ENCODE assay signal across 8 mouse cellular contexts in the genomic region with DNA sequence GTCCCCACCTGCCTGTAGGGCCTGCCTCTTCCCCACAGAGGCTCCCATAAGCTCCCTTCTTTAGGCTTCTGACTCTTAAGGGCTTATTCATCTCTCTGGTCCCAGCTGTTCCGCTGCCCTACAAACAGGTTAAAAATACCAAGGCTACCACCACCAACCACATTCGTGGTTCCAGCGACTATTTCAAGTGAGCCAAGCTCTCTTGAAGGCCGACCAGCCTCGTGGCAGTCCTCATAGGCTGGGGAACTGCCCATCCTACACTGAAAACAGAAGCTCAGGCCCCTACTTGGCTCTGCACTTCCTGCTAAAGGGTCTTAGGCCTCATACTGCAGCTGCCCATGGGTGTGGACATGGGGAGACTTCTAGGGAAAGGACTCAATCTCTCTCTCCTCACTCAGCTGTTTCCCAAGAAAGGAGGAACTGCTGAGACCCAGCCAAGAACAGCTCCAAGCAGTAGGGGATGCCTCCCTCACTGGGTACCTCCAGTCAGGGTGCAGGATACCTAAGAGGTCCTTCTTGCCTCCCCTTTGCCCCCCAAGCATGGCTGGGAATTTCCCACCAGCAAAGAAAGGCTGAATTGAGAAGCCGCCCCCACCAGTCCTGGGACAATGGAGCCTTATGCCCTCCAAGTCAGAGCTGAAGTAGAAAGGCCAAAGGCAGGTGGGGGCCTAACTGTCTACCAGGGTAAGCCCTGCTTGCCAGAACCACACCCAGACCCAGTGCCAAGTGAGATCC. TPM values are rescaled to one million over a fixed set of nuclear protein-coding genes. Genes with fewer than 3 reads are reported as not detected.
DNase-seq lines count a peak whose midpoint lies in the region; ATAC-seq and TF ChIP-seq lines count a peak whose summit lies in the region.

No protein-coding gene starts in this region.

- H3K4me3 ChIP-seq in thymus, adult 2 months (ENCODE audit: control insufficient read depth, insufficient read depth, low read length), result peak overlapping the region; percentile 40; the same call in 1 of the 2 replicates
- no peak overlapping the region for H3K4me3 ChIP-seq in limb, embryonic 15.5 days
- H3K4me3 ChIP-seq in stomach, embryonic 16.5 days (replicated peaks; ENCODE audit: low read length), result no peak overlapping the region; the same call in 1 of the 2 replicates

- no peaks in the 10 kb centered on the region for H3K27me3 ChIP-seq in thymus, adult 2 months (ENCODE audit: control insufficient read depth, insufficient read depth, low read length)
- H3K27me3 ChIP-seq in limb, embryonic 15.5 days, result no peaks in the 10 kb centered on the region
- no peaks in the 10 kb centered on the region for H3K27me3 ChIP-seq in stomach, embryonic 16.5 days (ENCODE audit: control insufficient read depth, insufficient read depth, low read length)

- peak overlapping the region; percentile 60 for H3K4me2 ChIP-seq in limb, embryonic 15.5 days
- peak overlapping the region; percentile 91 for H3K4me2 ChIP-seq in stomach, embryonic 16.5 days (ENCODE audit: low read depth, low read length)

- DNase-seq in thymus, adult 2 months, result no peak
- no peak for DNase-seq in thymus, postnatal 25 days
- peak; percentile 65 to 73 for DNase-seq in heart, adult 9 months (ENCODE audit: low spot score in 2 of 2)
- DNase-seq in cerebellum, adult 9-10 months, result no peak
- no peak for DNase-seq in kidney, postnatal 25 days
- DNase-seq in embryo, embryonic 9.5 days (ENCODE audit: extremely low spot score), result no peak

- H3K27ac ChIP-seq in thymus, adult 2 months (ENCODE audit: control insufficient read depth, insufficient read depth, low read length), result 0 out of 2 replicates have a peak overlapping the region, but pooled peaks have one; percentile 3
- H3K27ac ChIP-seq in limb, embryonic 15.5 days, result peak overlapping the region; percentile 94
- peak overlapping the region; percentile 94 for H3K27ac ChIP-seq in stomach, embryonic 16.5 days (ENCODE audit: low read length)

- peaks cover 19% of the 10 kb centered on the region for H3K4me1 ChIP-seq in thymus, adult 2 months (replicated peaks; ENCODE audit: control insufficient read depth, insufficient read depth, low read length)
- H3K4me1 ChIP-seq in limb, embryonic 15.5 days, result peaks cover 66% of the 10 kb centered on the region
- H3K4me1 ChIP-seq in stomach, embryonic 16.5 days (ENCODE audit: control insufficient read depth, insufficient read depth, low read length), result peaks cover 41% of the 10 kb centered on the region

- no peaks in the 10 kb centered on the region for H3K9me3 ChIP-seq in limb, embryonic 15.5 days
- no peaks in the 10 kb centered on the region for H3K9me3 ChIP-seq in stomach, embryonic 16.5 days (replicated peaks; ENCODE audit: control insufficient read depth, low read length)

- peaks cover 29% of the 10 kb centered on the region for H3K36me3 ChIP-seq in thymus, adult 2 months (ENCODE audit: control insufficient read depth, insufficient read depth, low read length)
- peaks cover 32% of the 10 kb centered on the region for H3K36me3 ChIP-seq in limb, embryonic 15.5 days
- H3K36me3 ChIP-seq in stomach, embryonic 16.5 days (ENCODE audit: control insufficient read depth, insufficient read depth, low read length), result peaks cover 19% of the 10 kb centered on the region

- ATAC-seq in limb, embryonic 15.5 days (ENCODE audit: insufficient number of reproducible peaks, low FRiP score, low TSS enrichment, low read depth), result no peak
- ATAC-seq in stomach, embryonic 16.5 days (ENCODE audit: insufficient read depth, low FRiP score), result no peak

- 39% methylated on average over 6 of the region's 6 CpGs for WGBS in thymus, adult 2 months
- 60% methylated on average over 6 of the region's 6 CpGs for WGBS in limb, embryonic 15.5 days
- WGBS in stomach, embryonic 16.5 days, result 68% methylated on average over 6 of the region's 6 CpGs

- no peak for TF ChIP-seq CTCF in thymus, adult 2 months (IDR thresholded peaks at IDR 0.05; ENCODE audit: borderline replicate concordance, control insufficient read depth, extremely low read depth, insufficient read depth, low read length, poor library complexity)

- H3K9ac ChIP-seq in limb, embryonic 15.5 days, result 0 out of 2 replicates have a peak overlapping the region, but pooled peaks have one; percentile 24
- H3K9ac ChIP-seq in stomach, embryonic 16.5 days (ENCODE audit: low read length), result peak overlapping the region; percentile 85

- no peak for TF ChIP-seq POLR2A in thymus, adult 2 months (IDR thresholded peaks at IDR 0.05; ENCODE audit: control insufficient read depth, extremely low read depth, insufficient read depth, low read length, poor library complexity)

RNA-seq across cellular contexts. Expression of gene Sema3b, which starts 2.6 kb away (rescaled TPM):
- 4.3 and 4.9 TPM in 2 replicates for polyA plus RNA-seq in thymus, adult 2 months (2012; rRNA removed)
- 13.6 and 23.6 TPM in 2 replicates for polyA plus RNA-seq in limb, embryonic 15.5 days (2015; fragmentation: Nextera tagmentation; extraction: Ambion mirVana)
- 14.9 and 16.3 TPM in 2 replicates for polyA plus RNA-seq in stomach, embryonic 16.5 days (2015; fragmentation: Nextera tagmentation; extraction: Ambion mirVana)

RNA-seq across cellular contexts. Expression of gene Gnai2, which starts 23.5 kb away (rescaled TPM):
- polyA plus RNA-seq in thymus, adult 2 months (2012; rRNA removed), result 1,154 and 1,267 TPM in 2 replicates
- 385 and 394 TPM in 2 replicates for polyA plus RNA-seq in limb, embryonic 15.5 days (2015; fragmentation: Nextera tagmentation; extraction: Ambion mirVana)
- polyA plus RNA-seq in stomach, embryonic 16.5 days (2015; fragmentation: Nextera tagmentation; extraction: Ambion mirVana), result 308 and 311 TPM in 2 replicates

RNA-seq across cellular contexts. Expression of gene Ifrd2, which starts 24.2 kb away (rescaled TPM):
- 65.1 and 67.4 TPM in 2 replicates for polyA plus RNA-seq in thymus, adult 2 months (2012; rRNA removed)
- 45.9 and 58.8 TPM in 2 replicates for polyA plus RNA-seq in limb, embryonic 15.5 days (2015; fragmentation: Nextera tagmentation; extraction: Ambion mirVana)
- 62.0 and 77.7 TPM in 2 replicates for polyA plus RNA-seq in stomach, embryonic 16.5 days (2015; fragmentation: Nextera tagmentation; extraction: Ambion mirVana)

RNA-seq across cellular contexts. Expression of gene Hyal3, which starts 31.0 kb away (rescaled TPM):
- polyA plus RNA-seq in thymus, adult 2 months (2012; rRNA removed), result 2.4 TPM in 2 replicates
- polyA plus RNA-seq in limb, embryonic 15.5 days (2015; fragmentation: Nextera tagmentation; extraction: Ambion mirVana), result 1.6 and 1.8 TPM in 2 replicates
- 1.4 and 1.9 TPM in 2 replicates for polyA plus RNA-seq in stomach, embryonic 16.5 days (2015; fragmentation: Nextera tagmentation; extraction: Ambion mirVana)

RNA-seq across cellular contexts. Expression of gene Naa80, which starts 32.9 kb away (rescaled TPM):
- 102 and 103 TPM in 2 replicates for polyA plus RNA-seq in thymus, adult 2 months (2012; rRNA removed)
- polyA plus RNA-seq in limb, embryonic 15.5 days (2015; fragmentation: Nextera tagmentation; extraction: Ambion mirVana), result 17.6 and 21.4 TPM in 2 replicates
- 17.4 and 20.4 TPM in 2 replicates for polyA plus RNA-seq in stomach, embryonic 16.5 days (2015; fragmentation: Nextera tagmentation; extraction: Ambion mirVana)

Comparison
In these comparisons a context has a peak if more than half of its experiments do, and no peak if none do; other contexts are left out.
1. DNase-seq: peak in heart, adult 9 months (2 of 2); none in thymus, adult 2 months (single experiment), thymus, postnatal 25 days (single experiment), cerebellum, adult 9-10 months (single experiment), kidney, postnatal 25 days (0 of 2) and embryo, embryonic 9.5 days (single experiment).
2. H3K27ac ChIP-seq: peak in every context shown above with its lines; median percentile 94 in limb, embryonic 15.5 days; 94 in stomach, embryonic 16.5 days; 3 in thymus, adult 2 months.